Mouse (Mus musculus): ENCODE results near the gene Pcare. TPM values are rescaled to one million over a fixed set of nuclear protein-coding genes. Genes with fewer than 3 reads are reported as not detected.

Pcare gene
- total RNA-seq, 2 experiments from 2014 or later, result 0.35 to 0.41 TPM

Other genes with a start within 250 kb of the Pcare start
- under 1 TPM; 0.49 to 0.57 TPM for gene Ndc80, start 226.0 kb downstream of the Pcare start, total RNA-seq (2021)
- 1 to 10 TPM; 1.5 to 3.0 TPM for gene Spdya, start 200.8 kb downstream of the Pcare start, total RNA-seq (2021)
- gene Wdr43, start 137.0 kb downstream of the Pcare start, total RNA-seq (2021), result 10 to 100 TPM; 20.3 to 26.8 TPM
- 1 to 10 TPM; 1.1 to 5.5 TPM for gene Togaram2, start 79.6 kb downstream of the Pcare start, total RNA-seq (2021)
- 10 to 100 TPM; 61.6 to 72.6 TPM for gene Clip4, start 15.6 kb upstream of the Pcare start, total RNA-seq (2021)